Comparison of ENCODE assay signal across 10 mouse cellular contexts in the genomic region with DNA sequence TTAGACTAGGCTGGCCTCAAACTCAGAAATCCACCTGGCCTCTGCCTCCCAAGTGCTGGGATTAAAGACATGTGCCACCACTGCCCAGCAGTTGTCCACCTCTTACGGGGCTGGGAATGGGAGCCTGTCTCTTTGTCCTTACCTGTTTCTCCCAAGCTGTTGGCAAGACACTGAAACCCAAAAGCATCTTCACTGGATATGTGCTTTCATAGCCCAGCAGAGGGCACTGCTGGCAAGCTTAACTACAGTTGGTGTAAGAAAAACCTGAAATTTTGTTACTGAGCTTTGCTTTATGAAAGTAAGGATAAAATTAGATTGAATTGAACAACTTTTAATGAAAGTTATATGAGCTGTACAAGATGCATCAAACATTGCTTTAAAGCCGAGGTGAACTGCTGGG. TPM values are rescaled to one million over a fixed set of nuclear protein-coding genes. Genes with fewer than 3 reads are reported as not detected.
DNase-seq lines count a peak whose midpoint lies in the region; ATAC-seq and TF ChIP-seq lines count a peak whose summit lies in the region.
"Had no signal": no experiment of that assay in that cellular context is flagged by ENCODE, and none has a peak within 500 bp of the region (broad histone marks: within the 10 kb centered on the region; RNA-seq: fewer than 3 reads in every experiment).

No protein-coding gene starts in this region.

- H3K27me3 ChIP-seq in E14TG2a.4 (ENCODE audit: insufficient read depth, low read length): no peaks in the 10 kb centered on the region
- no peaks in the 10 kb centered on the region for H3K27me3 ChIP-seq in midbrain, embryonic 16.5 days (ENCODE audit: control insufficient read depth, insufficient read depth, low read depth, low read length)

- H3K9ac ChIP-seq in midbrain, embryonic 16.5 days (ENCODE audit: low read depth, low read length): peak overlapping the region; percentile 25; the same call in 1 of the 2 replicates

- intact Hi-C loops in heart, postnatal 25 days (cut with DNase I): loop anchor here (1.0 to 10.0 kb wide), 3 partner anchors 102 to 461 kb away; no protein-coding TSS in a partner anchor
- intact Hi-C loops in gastrocnemius, postnatal 14 days (cut with DNase I; ENCODE audit: low total_unique reads): loop anchor here (5.0 to 10.0 kb wide), 2 partner anchors 104 to 231 kb away; no protein-coding TSS in a partner anchor

- H3K4me1 ChIP-seq in E14TG2a.4 (replicated peaks; ENCODE audit: low read depth, low read length): peaks cover 8% of the 10 kb centered on the region
- peaks cover 3% of the 10 kb centered on the region for H3K4me1 ChIP-seq in midbrain, embryonic 16.5 days (ENCODE audit: control insufficient read depth, insufficient read depth, low read length)

- peak; percentile 52 for TF ChIP-seq CTCF in E14TG2a.4 (conservative IDR thresholded peaks at IDR 0.05; ENCODE audit: low read length)

- H3K9me3 ChIP-seq in E14TG2a.4 (ENCODE audit: low read length): peaks cover 9% of the 10 kb centered on the region
- no peaks in the 10 kb centered on the region for H3K9me3 ChIP-seq in midbrain, embryonic 16.5 days (replicated peaks; ENCODE audit: control insufficient read depth, low read length, poor library complexity, severe bottlenecking)

- no peak for ATAC-seq in midbrain, embryonic 16.5 days

- H3K4me2 ChIP-seq in midbrain, embryonic 16.5 days (ENCODE audit: low read length): no peak overlapping the region

- WGBS in midbrain, embryonic 16.5 days: 20% methylated on average over 2 of the region's 2 CpGs

- peaks cover 35% of the 10 kb centered on the region for H3K36me3 ChIP-seq in E14TG2a.4 (ENCODE audit: insufficient read depth, low read length)
- H3K36me3 ChIP-seq in midbrain, embryonic 16.5 days (ENCODE audit: control insufficient read depth, insufficient read depth, low read length): 0 out of 2 replicates have a peak, but pooled peaks cover 3% of the 10 kb centered on the region

- no peak overlapping the region for H3K4me3 ChIP-seq in E14TG2a.4 (replicated peaks; ENCODE audit: low read length)
- no peak overlapping the region for H3K4me3 ChIP-seq in midbrain, embryonic 16.5 days (ENCODE audit: low read depth, low read length)

- DNase-seq in heart, adult 8-10 months (ENCODE audit: low spot score): peak; percentile 41
- no peak for DNase-seq in heart, postnatal 25 days (ENCODE audit: low spot score)
- DNase-seq in c-Kit-negative CD71-positive TER-119-positive erythroid progenitor cells, embryonic 14.5 days (ENCODE audit: low read depth, low spot score): peak; percentile 37
- DNase-seq in gastrocnemius, postnatal 14 days: peak; percentile 48
- DNase-seq in left cerebral cortex, adult 11 months (ENCODE audit: low spot score): peak; percentile 35
- DNase-seq in thymus, postnatal 36 days: peak; percentile 45 to 47

- no peak overlapping the region for H3K27ac ChIP-seq in midbrain, embryonic 16.5 days (ENCODE audit: low read length)

RNA-seq across cellular contexts. Expression of a gene that starts 4.5 kb away (rescaled TPM):
- total RNA-seq in heart, adult 8-10 months (2022): 10 to 100 TPM; 30.2 to 37.3 (median 30.9) TPM
- 10 to 100 TPM; 29.8 to 35.0 TPM for total RNA-seq in heart, postnatal 25 days (2021)
- total RNA-seq in gastrocnemius, postnatal 14 days (2021): 10 to 100 TPM; 25.5 to 28.4 TPM
- polyA plus RNA-seq in midbrain, embryonic 16.5 days (2015; fragmentation: Nextera tagmentation; extraction: Ambion mirVana): 16.7 and 17.5 TPM in 2 replicates

RNA-seq across cellular contexts. Expression of a gene that starts 13.2 kb away (rescaled TPM):
- 1 to 10 TPM; 7.0 to 9.1 (median 8.1) TPM for total RNA-seq in heart, adult 8-10 months (2022)
- total RNA-seq in heart, postnatal 25 days (2021): 1 to 10 TPM; 8.3 to 9.6 TPM
- total RNA-seq in gastrocnemius, postnatal 14 days (2021): 1 to 10 TPM; 7.8 to 8.5 TPM
- 40.0 and 42.2 TPM in 2 replicates for polyA plus RNA-seq in midbrain, embryonic 16.5 days (2015; fragmentation: Nextera tagmentation; extraction: Ambion mirVana)

RNA-seq across cellular contexts. Expression of a gene that starts 43.8 kb away (rescaled TPM):
- total RNA-seq in heart, adult 8-10 months (2022): not detected
- total RNA-seq in heart, postnatal 25 days (2021): not detected
- not detected for total RNA-seq in gastrocnemius, postnatal 14 days (2021)
- 1.4 and 2.3 TPM in 2 replicates for polyA plus RNA-seq in midbrain, embryonic 16.5 days (2015; fragmentation: Nextera tagmentation; extraction: Ambion mirVana)
- total RNA-seq: common myeloid progenitor, adult 5-6 weeks had no signal
- polyA plus RNA-seq: liver, embryonic 16.5 days had no signal
